Mouse (Mus musculus) limb, embryonic 11.5 days (tissue): ENCODE data around the gene Taz. TPM values are rescaled to one million over a fixed set of nuclear protein-coding genes. Genes with fewer than 3 reads are reported as not detected.
A peak's percentile ranks its signal among the peaks of the same experiment; 100 is the strongest.

Source experiments
- ATAC-seq: fragments of 200-750 bp; cut with Nextera tagmentation; 2 replicates; pipeline ENCODE4 v1.8.0; 2017; ENCODE audit warnings: low read depth; ENCODE audit not compliant: insufficient number of reproducible peaks, low FRiP score, low TSS enrichment
- DNase-seq: peaks from one replicate; pipeline ENCODE4 v3.0.0-alpha.2; 2015; ENCODE audit warnings: low spot score
- H3K27ac ChIP-seq: fragments of 300-500 bp; sonication (generic); replicated peaks from 2 replicates; pipeline ENCODE4 v1.5.1; 2014; ENCODE audit warnings: low read depth, mild to moderate bottlenecking, low read length
- H3K27me3 ChIP-seq: fragments of 300-500 bp; sonication (generic); 2 replicates; pipeline ENCODE4 v1.6.1; 2014; ENCODE audit warnings: mild to moderate bottlenecking, low read length, mixed read lengths; ENCODE audit not compliant: control insufficient read depth, insufficient read depth
- H3K36me3 ChIP-seq: fragments of 300-500 bp; sonication (generic); 2 replicates; pipeline ENCODE4 v1.6.1; 2014; ENCODE audit warnings: mild to moderate bottlenecking, low read length, moderate library complexity, mixed read lengths; ENCODE audit not compliant: control insufficient read depth, insufficient read depth
- H3K4me1 ChIP-seq: fragments of 300-500 bp; sonication (generic); 2 replicates; pipeline ENCODE4 v1.6.1; 2014; ENCODE audit warnings: low read length, mixed read lengths; ENCODE audit not compliant: control insufficient read depth, insufficient read depth
- H3K4me2 ChIP-seq: fragments of 300-500 bp; sonication (generic); 2 replicates; pipeline ENCODE4 v1.6.1; 2014; ENCODE audit warnings: low read depth, mild to moderate bottlenecking, moderate library complexity; ENCODE audit not compliant: severe bottlenecking
- H3K4me3 ChIP-seq: fragments of 300-500 bp; sonication (generic); 2 replicates; pipeline ENCODE4 v1.5.1; 2014; ENCODE audit warnings: low read depth, low read length
- H3K9ac ChIP-seq: fragments of 300-500 bp; sonication (generic); 2 replicates; pipeline ENCODE4 v1.6.1; 2014; ENCODE audit warnings: mild to moderate bottlenecking, low read length
- H3K9me3 ChIP-seq: fragments of 300-500 bp; sonication (generic); 2 replicates; pipeline ENCODE4 v1.6.1; 2016; ENCODE audit warnings: low read length; ENCODE audit not compliant: control insufficient read depth
- WGBS: fragments of 180-500 bp; shearing (Covaris S2); extraction: QIAGEN DNeasy Blood & Tissue Kit; methylation state at CpG from one replicate; pipeline ENCODE4 v1.1.7; 2014; 5-methylcytosine and 5-hydroxymethylcytosine counted together
- polyA plus RNA-seq: library from polyadenylated mRNA; unstranded; fragments of >200 nt; fragmentation: Nextera tagmentation; extraction: Ambion mirVana; gene quantifications from 2 replicates; pipeline ENCODE4 v1.2.1, GENCODE M21; 2014

Gene Taz
- polyA plus RNA-seq, 1 experiment from 2014 or later: 63.1 TPM

DNA sequence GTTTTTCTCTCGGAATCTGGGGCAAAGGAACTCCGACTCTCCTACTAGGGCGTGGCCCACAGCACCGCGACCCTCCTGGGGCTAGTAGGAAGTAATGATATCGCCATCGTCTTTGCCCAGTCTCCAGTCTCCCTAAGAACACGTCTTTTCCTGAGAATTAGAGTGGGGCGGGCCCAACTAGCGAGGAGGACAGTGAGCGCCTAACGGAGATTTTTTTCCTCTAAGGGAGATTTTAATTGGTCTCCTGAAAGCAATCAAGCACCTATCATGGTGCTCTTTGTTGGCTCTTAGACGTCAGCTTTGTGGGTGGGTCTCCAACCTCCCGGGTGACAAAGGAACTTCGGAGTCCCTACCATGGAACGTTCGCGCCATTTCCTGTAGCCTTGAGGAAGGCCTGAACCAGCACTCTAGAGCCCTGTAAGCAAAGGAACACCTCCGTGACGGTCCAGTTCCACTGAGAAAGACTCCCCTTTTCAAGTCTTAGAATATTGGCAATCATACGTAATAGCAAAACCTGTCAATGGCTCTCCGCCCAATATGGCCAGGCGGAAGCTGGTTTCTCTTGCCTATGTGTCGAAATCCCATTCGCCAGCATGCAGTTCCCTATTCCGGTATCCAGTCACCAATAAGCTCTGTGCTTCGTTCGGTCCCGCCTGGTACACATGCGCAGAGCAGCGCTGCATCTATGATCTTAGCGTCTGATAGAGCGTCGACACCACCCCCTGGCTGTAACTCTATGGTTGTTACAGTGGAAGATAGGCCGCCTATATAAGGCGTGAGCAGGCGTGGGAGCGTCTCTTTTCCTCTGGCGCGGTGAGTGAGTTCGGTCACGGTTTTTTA is 11.4 kb upstream of the Taz start, which contains the start of gene Rpl10:
Rpl10 (plus strand) TSS at position 751 of the 840 bp plus-strand sequence.
- no peaks in the 10 kb centered on the region for H3K4me1 ChIP-seq
- H3K9me3 ChIP-seq: no peaks in the 10 kb centered on the region
- H3K4me3 ChIP-seq: peak within 1 kb of the TSS; percentile 50
- no peaks in the 10 kb centered on the region for H3K27me3 ChIP-seq
- WGBS: 13% methylated on average over 42 of the region's 42 CpGs
- no peaks in the 10 kb centered on the region; the same call in 1 of the 2 replicates for H3K36me3 ChIP-seq
- peak within 1 kb of the TSS; percentile 89 for H3K27ac ChIP-seq
- H3K4me2 ChIP-seq: peak within 1 kb of the TSS; percentile 45
- ATAC-seq (peak; percentile 93), DNase-seq (peak; percentile 90)
- H3K9ac ChIP-seq: peak within 1 kb of the TSS; percentile 64

DNA sequence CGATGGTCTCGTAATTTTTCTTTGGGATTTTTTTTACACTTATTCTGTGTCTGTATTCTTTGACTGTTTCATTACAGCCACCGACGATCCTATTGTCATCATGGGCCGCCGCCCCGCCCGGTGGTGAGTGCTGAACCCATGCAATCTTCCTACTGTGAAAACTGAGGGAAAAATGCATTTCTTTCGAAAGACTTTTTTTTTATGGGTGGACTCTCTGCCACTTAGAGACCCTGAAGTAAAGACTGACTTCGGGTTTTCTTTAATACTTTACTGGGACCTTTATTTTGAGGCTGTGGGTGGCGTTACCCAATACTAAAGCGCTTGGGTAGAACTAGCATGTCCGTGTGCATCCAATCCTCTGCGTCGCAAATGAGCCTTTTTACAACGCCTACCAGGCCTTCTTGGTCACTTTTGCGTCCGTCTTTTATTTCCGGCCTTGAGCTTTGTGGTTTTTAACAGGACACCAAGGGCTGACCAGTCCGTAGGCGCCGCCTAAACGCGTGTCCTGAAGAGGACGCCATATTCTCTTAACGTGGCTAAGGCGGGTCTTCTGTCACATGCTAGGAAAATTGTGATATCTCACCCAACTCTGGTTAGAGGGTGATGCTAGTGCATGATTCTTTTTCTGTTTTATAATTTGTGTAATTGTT is 10.7 kb upstream of the Taz start:
- Histone ChIP-seq H3K27me3 (no peaks in the 10 kb centered on the region), H3K9me3 (no peaks in the 10 kb centered on the region), H3K4me2 (peak overlapping the region; percentile 44), H3K27ac (0 out of 2 replicates have a peak overlapping the region, but pooled peaks have one; percentile 5), H3K36me3 (no peaks in the 10 kb centered on the region; the same call in 1 of the 2 replicates), H3K9ac (peak overlapping the region; percentile 61), H3K4me3 (peak overlapping the region; percentile 50), H3K4me1 (no peaks in the 10 kb centered on the region)
- DNase-seq (peak; percentile 50), ATAC-seq (no peak)
- 14% methylated on average over 27 of the region's 27 CpGs for WGBS

DNA sequence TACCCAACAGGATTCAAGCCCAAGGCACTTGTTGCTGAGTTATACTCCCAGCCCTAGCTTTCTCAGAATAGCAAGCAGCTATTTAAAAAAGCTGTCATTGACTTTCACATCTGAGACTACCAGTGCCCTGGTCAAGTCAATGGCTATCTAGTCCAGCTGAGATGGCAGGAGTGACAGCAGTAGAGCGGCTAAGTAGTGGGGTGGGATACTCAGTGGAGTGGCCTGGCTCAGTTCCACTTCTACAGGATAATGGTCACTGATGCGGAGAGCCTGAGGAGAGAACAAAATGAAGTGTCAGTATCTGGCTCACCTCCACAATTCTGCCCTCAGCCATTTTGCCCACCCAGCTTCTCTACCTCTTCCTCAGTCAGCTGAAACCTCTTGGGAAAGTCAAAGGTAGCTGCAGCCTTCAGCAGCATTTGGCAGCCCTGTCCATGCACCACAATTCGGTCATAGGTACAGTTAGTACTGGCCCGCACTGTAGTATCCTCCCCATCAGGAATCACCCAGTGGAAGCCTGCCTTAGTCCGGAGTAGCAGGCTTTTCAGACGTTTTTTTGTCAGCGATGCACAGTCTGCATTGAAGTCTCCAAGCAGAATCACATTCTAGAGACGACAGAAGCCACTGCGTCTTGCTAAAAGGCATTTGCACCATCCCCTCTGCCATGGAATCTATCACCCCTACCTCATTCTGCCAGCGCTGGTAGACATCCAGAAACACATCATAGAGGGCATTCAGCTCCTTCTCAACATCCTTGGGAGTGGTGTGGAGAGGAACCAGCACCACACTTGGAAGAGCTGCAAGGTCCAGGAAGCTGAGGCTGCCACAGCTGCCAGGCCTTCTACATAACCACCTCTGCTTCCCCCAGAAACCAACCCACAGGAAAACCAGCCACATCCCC is 8.0 kb upstream of the Taz start:
- H3K4me2 ChIP-seq: no peak overlapping the region
- no peak overlapping the region for H3K4me3 ChIP-seq
- H3K9ac ChIP-seq: no peak overlapping the region
- WGBS: 35% methylated on average over 10 of the region's 10 CpGs
- H3K9me3 ChIP-seq: no peaks in the 10 kb centered on the region
- ATAC-seq (no peak), DNase-seq (peak; percentile 28)
- H3K27ac ChIP-seq: no peak overlapping the region
- H3K27me3 ChIP-seq: no peaks in the 10 kb centered on the region
- H3K4me1 ChIP-seq: no peaks in the 10 kb centered on the region
- no peaks in the 10 kb centered on the region; the same call in 1 of the 2 replicates for H3K36me3 ChIP-seq

DNA sequence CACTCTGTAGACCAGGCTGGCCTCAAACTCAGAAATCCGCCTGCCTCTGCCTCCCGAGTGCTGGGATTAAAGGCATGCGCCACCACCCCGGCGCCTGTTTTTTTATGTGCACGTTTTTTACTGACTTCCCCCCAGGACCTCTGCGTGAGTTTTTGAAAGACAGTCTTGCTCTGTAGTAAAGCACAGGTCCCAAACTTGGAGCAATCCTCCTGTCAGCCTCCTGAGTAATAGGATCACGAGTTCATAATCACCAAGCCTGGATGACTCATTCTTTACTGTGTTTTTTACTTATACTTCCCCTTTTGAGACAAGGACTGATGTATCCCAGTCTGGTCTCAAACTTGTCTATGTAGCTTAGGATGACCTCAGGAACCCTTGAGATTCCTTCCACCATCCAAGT is 3.8 kb upstream of the Taz start:
- WGBS: 67% methylated on average over 6 of the region's 8 CpGs

GRCm38 (mm10) chrX:74281041-74281731 is 526 bp upstream of the Taz start:
- Histone ChIP-seq H3K4me1 (no peaks in the 10 kb centered on the region), H3K4me3 (peak overlapping the region; percentile 60), H3K27me3 (no peaks in the 10 kb centered on the region), H3K27ac (peak overlapping the region; percentile 52; the same call in 1 of the 2 replicates), H3K4me2 (peak overlapping the region; percentile 63), H3K9me3 (no peaks in the 10 kb centered on the region), H3K36me3 (no peaks in the 10 kb centered on the region), H3K9ac (peak overlapping the region; percentile 40; the same call in 1 of the 2 replicates)
- ATAC-seq (no peak), DNase-seq (no peak)
- WGBS: 17% methylated on average over 14 of the region's 14 CpGs

More for the DNA sequence above, 3.8 kb upstream of the Taz start:
- Histone ChIP-seq H3K4me3 (no peak overlapping the region), H3K9ac (no peak overlapping the region), H3K4me2 (no peak overlapping the region), H3K27ac (no peak overlapping the region), H3K9me3 (no peaks in the 10 kb centered on the region), H3K27me3 (no peaks in the 10 kb centered on the region), H3K4me1 (no peaks in the 10 kb centered on the region), H3K36me3 (no peaks in the 10 kb centered on the region; the same call in 1 of the 2 replicates)
- no peak for ATAC-seq
- DNase-seq: no peak

GRCm38 (mm10) chrX:74282395-74283091 is 831 bp downstream of the Taz start:
- Histone ChIP-seq H3K9me3 (no peaks in the 10 kb centered on the region), H3K9ac (peak overlapping the region; percentile 70), H3K27ac (no peak overlapping the region), H3K27me3 (no peaks in the 10 kb centered on the region), H3K4me3 (peak overlapping the region; percentile 60), H3K4me2 (peak overlapping the region; percentile 63), H3K36me3 (no peaks in the 10 kb centered on the region), H3K4me1 (no peaks in the 10 kb centered on the region)
- DNase-seq: peak; percentile 81
- 18% methylated on average over 39 of the region's 39 CpGs for WGBS
- peak; percentile 71 for ATAC-seq

DNA sequence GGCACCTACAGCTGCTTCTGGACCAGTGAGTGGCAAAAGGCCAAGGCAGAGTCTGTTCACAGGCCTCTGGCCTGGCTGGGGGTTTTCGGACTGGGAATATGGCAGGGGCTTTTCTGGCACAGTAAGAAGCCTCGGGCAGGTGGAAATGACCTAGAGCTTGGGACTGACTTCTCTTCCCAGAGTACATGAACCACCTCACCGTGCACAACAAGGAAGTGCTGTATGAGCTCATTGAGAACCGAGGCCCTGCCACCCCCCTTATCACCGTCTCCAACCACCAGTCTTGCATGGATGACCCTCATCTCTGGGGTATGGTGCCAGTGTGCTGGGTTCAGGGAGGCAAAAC is 1.4 kb downstream of the Taz start:
- WGBS: 50% methylated on average over 5 of the region's 5 CpGs
- ATAC-seq (peak; percentile 10; the same call in 1 of the 2 replicates), DNase-seq (no peak)
- no peaks in the 10 kb centered on the region for H3K4me1 ChIP-seq
- peak overlapping the region; percentile 63 for H3K4me2 ChIP-seq
- H3K4me3 ChIP-seq: peak overlapping the region; percentile 60
- no peaks in the 10 kb centered on the region for H3K27me3 ChIP-seq
- H3K9ac ChIP-seq: peak overlapping the region; percentile 70
- no peaks in the 10 kb centered on the region for H3K36me3 ChIP-seq
- H3K9me3 ChIP-seq: no peaks in the 10 kb centered on the region
- H3K27ac ChIP-seq: no peak overlapping the region
